Mouse (Mus musculus): ENCODE data around the gene Gm10670. TPM values are rescaled to one million over a fixed set of nuclear protein-coding genes. Genes with fewer than 3 reads are reported as not detected.
"Not testable (repeated sequence)": the region's sequence is repeated elsewhere in the genome, so short reads cannot be mapped to it uniquely, and the experiment has no call there.

The Gm10670 gene
- not detected for total RNA-seq (2021)
- long read RNA-seq, experiment 1, result 0 reads
- long read RNA-seq, experiment 2, result 0 reads

- H3K4me3 ChIP-seq; H3K27ac ChIP-seq; intact Hi-C loops (cut with DNase I); DNase-seq (ENCODE audit: extremely low spot score in 1 of 2, low spot score in 2 of 2): not testable (repeated sequence)
These were observed at the start of gene Gm10670 for GRCm38 (mm10) chr7:20474825-20475224. TSS of gene Gm10670 (minus strand) at chr7:20474925.

- H3K27ac ChIP-seq; intact Hi-C loops (cut with DNase I); H3K4me3 ChIP-seq; DNase-seq (ENCODE audit: extremely low spot score in 1 of 2, low spot score in 2 of 2): not testable (repeated sequence)
These were observed 35.7 kb upstream of the Gm10670 start, which contains the start of gene Vmn1r103 for GRCm38 (mm10) chr7:20510434-20510833. TSS of gene Vmn1r103 (minus strand) at chr7:20510534.

- H3K27ac ChIP-seq; H3K4me3 ChIP-seq; intact Hi-C loops (cut with DNase I); DNase-seq (ENCODE audit: extremely low spot score in 1 of 2, low spot score in 2 of 2): not testable (repeated sequence)
These were observed 32.2 kb downstream of the Gm10670 start, which contains the start of gene Vmn1r101 for GRCm38 (mm10) chr7:20442493-20442892. TSS of gene Vmn1r101 (minus strand) at chr7:20442593.

Other genes with a start within 250 kb of the Gm10670 start
- not detected for gene Gm4498, start 241.1 kb downstream of the Gm10670 start, total RNA-seq (2021)
- gene Gm5890, start 212.1 kb downstream of the Gm10670 start, total RNA-seq (2021), result not detected
- gene Gm4133, start 140.9 kb downstream of the Gm10670 start, total RNA-seq (2021), result not detected
- gene Gm5728, start 99.5 kb downstream of the Gm10670 start, total RNA-seq (2021), result not detected
- gene Vmn1r100, start 57.0 kb downstream of the Gm10670 start, total RNA-seq (2021), result not detected
- not detected for gene Vmn1r101, start 32.3 kb downstream of the Gm10670 start, total RNA-seq (2021)
- not detected for gene Vmn1r103, start 35.6 kb upstream of the Gm10670 start, total RNA-seq (2021)
- gene Vmn1r104, start 58.9 kb upstream of the Gm10670 start, total RNA-seq (2021), result not detected
- not detected for gene Gm5726, start 70.8 kb upstream of the Gm10670 start, total RNA-seq (2021)
- gene Gm4141, start 101.3 kb upstream of the Gm10670 start, total RNA-seq (2021), result not detected
- gene Gm4513, start 124.1 kb upstream of the Gm10670 start, total RNA-seq (2021), result not detected
- gene Vmn1r107, start 194.0 kb upstream of the Gm10670 start, total RNA-seq (2021), result not detected
- gene Vmn1r111, start 228.3 kb upstream of the Gm10670 start, total RNA-seq (2021), result not detected

Data from left cerebral cortex, adult 2 months (tissue).